Mouse (Mus musculus) intestine, embryonic 14.5 days (tissue): ENCODE measurements around the gene Zbtb7a. TPM values are rescaled to one million over a fixed set of nuclear protein-coding genes. Genes with fewer than 3 reads are reported as not detected.

Experiments used
- ATAC-seq: fragments of 200-750 bp; cut with Nextera tagmentation; replicated peaks from 2 replicates; pipeline ENCODE4 v1.8.0; 2017; ENCODE audit warnings: low read depth, moderate number of reproducible peaks, moderate TSS enrichment, moderate library complexity; ENCODE audit not compliant: low FRiP score, low TSS enrichment
- DNase-seq: peaks from one replicate; pipeline ENCODE4 v3.0.0-alpha.2; 2018; ENCODE audit warnings: low spot score
- H3K27ac ChIP-seq: fragments of 300-500 bp; sonication (generic); 2 replicates; pipeline ENCODE4 v1.5.1; 2014; ENCODE audit warnings: low read depth, mild to moderate bottlenecking, control low read depth
- H3K27me3 ChIP-seq: fragments of 300-500 bp; sonication (generic); replicated peaks from 2 replicates; pipeline ENCODE4 v1.6.1; 2014; ENCODE audit warnings: low read length, control low read depth; ENCODE audit not compliant: control insufficient read depth, insufficient read depth
- H3K36me3 ChIP-seq: fragments of 300-500 bp; sonication (generic); 2 replicates; pipeline ENCODE4 v1.6.1; 2014; ENCODE audit warnings: low read length, control low read depth; ENCODE audit not compliant: control insufficient read depth, insufficient read depth
- H3K4me1 ChIP-seq: fragments of 300-500 bp; sonication (generic); replicated peaks from 2 replicates; pipeline ENCODE4 v1.6.1; 2014; ENCODE audit warnings: low read length, control low read depth, mixed read lengths; ENCODE audit not compliant: control insufficient read depth, insufficient read depth
- H3K4me2 ChIP-seq: fragments of 300-500 bp; sonication (generic); 2 replicates; pipeline ENCODE4 v1.6.1; 2014; ENCODE audit warnings: low read length
- H3K4me3 ChIP-seq: fragments of 300-500 bp; sonication (generic); 2 replicates; pipeline ENCODE4 v1.5.1; 2014; ENCODE audit warnings: low read depth, low read length, control low read depth, mixed read lengths
- H3K9ac ChIP-seq: fragments of 300-500 bp; sonication (generic); 2 replicates; pipeline ENCODE4 v1.6.1; 2014; ENCODE audit warnings: mild to moderate bottlenecking, low read length
- H3K9me3 ChIP-seq: fragments of 300-500 bp; sonication (generic); 2 replicates; pipeline ENCODE4 v1.6.1; 2016; ENCODE audit warnings: low read length, control low read depth; ENCODE audit not compliant: control insufficient read depth
- WGBS: fragments of 180-500 bp; shearing (Covaris S2); extraction: QIAGEN DNeasy Blood & Tissue Kit; methylation state at CpG from one replicate; pipeline ENCODE4 v1.1.7; 2014; 5-methylcytosine and 5-hydroxymethylcytosine counted together
- polyA plus RNA-seq: library from polyadenylated mRNA; unstranded; fragments of >200 nt; fragmentation: Nextera tagmentation; extraction: Ambion mirVana; gene quantifications from 2 replicates; pipeline ENCODE4 v1.2.1, GENCODE M21; 2014

Gene Zbtb7a
- polyA plus RNA-seq, 1 experiment from 2014 or later = 28.7 TPM

- peaks cover 28% of the 10 kb centered on the region for H3K27me3 ChIP-seq
- H3K27ac ChIP-seq = no peak overlapping the region
- H3K4me1 ChIP-seq = peaks cover 13% of the 10 kb centered on the region
- H3K9me3 ChIP-seq = no peaks in the 10 kb centered on the region
- H3K36me3 ChIP-seq = no peaks in the 10 kb centered on the region
- no peak overlapping the region for H3K9ac ChIP-seq
- WGBS = 64% methylated on average over 11 of the region's 11 CpGs
- no peak overlapping the region for H3K4me3 ChIP-seq
- no peak for ATAC-seq
- DNase-seq = no peak
- no peak overlapping the region for H3K4me2 ChIP-seq
These were observed 61.5 kb downstream of the Zbtb7a start for GRCm38 (mm10) chr10:81196470-81197065.

- Histone ChIP-seq H3K27me3 (peaks cover 28% of the 10 kb centered on the region), H3K27ac (no peak overlapping the region), H3K4me1 (peaks cover 6% of the 10 kb centered on the region), H3K4me3 (no peak overlapping the region), H3K9ac (no peak overlapping the region), H3K9me3 (no peaks in the 10 kb centered on the region), H3K36me3 (no peaks in the 10 kb centered on the region), H3K4me2 (no peak overlapping the region)
- WGBS = 43% methylated on average over 6 of the region's 6 CpGs
- DNase-seq (no peak), ATAC-seq (no peak)
These were observed 62.3 kb downstream of the Zbtb7a start for GRCm38 (mm10) chr10:81197305-81197704.

GRCm38 (mm10) chr10:81198230-81198629, 63.2 kb downstream of the Zbtb7a start:
- H3K4me2 ChIP-seq = no peak overlapping the region
- H3K27ac ChIP-seq = no peak overlapping the region
- 3% methylated on average over 9 of the region's 9 CpGs for WGBS
- peaks cover 1% of the 10 kb centered on the region for H3K4me1 ChIP-seq
- no peak overlapping the region for H3K9ac ChIP-seq
- no peak for ATAC-seq
- H3K36me3 ChIP-seq = no peaks in the 10 kb centered on the region
- H3K4me3 ChIP-seq = no peak overlapping the region
- DNase-seq = peak; percentile 90
- H3K27me3 ChIP-seq = peaks cover 28% of the 10 kb centered on the region
- no peaks in the 10 kb centered on the region for H3K9me3 ChIP-seq

DNA sequence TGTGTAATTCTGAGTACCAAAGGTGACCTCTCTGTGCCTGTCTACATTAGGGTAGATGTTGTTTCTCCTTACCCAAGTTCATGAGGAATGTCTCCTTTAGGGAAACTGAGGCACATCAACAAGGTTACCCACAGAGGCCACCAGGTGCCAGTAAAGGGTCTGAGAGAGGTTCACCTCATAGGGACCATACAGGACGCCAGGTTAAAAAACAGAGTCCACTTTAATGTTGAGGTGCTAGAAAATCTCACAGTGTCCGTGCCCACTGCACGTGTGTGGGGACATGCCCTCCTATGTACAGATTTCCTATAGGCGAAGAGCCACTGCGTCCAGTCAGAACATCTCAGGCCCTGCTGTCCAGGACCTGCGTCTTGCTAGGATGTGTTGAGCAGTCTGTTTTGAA, 64.0 kb downstream of the Zbtb7a start:
- no peak overlapping the region for H3K9ac ChIP-seq
- no peaks in the 10 kb centered on the region for H3K36me3 ChIP-seq
- ATAC-seq (no peak), DNase-seq (no peak)
- no peak overlapping the region for H3K27ac ChIP-seq
- no peak overlapping the region for H3K4me2 ChIP-seq
- peaks cover 25% of the 10 kb centered on the region for H3K27me3 ChIP-seq
- no peaks in the 10 kb centered on the region for H3K9me3 ChIP-seq
- H3K4me1 ChIP-seq = no peaks in the 10 kb centered on the region
- H3K4me3 ChIP-seq = no peak overlapping the region
- WGBS = 87% methylated on average over 6 of the region's 6 CpGs

- H3K4me2 ChIP-seq = no peak overlapping the region
- ATAC-seq (no peak), DNase-seq (no peak)
- WGBS = 81% methylated on average over 13 of the region's 13 CpGs
- H3K27me3 ChIP-seq = peaks cover 15% of the 10 kb centered on the region
- H3K27ac ChIP-seq = no peak overlapping the region
- H3K4me3 ChIP-seq = no peak overlapping the region
- no peaks in the 10 kb centered on the region for H3K36me3 ChIP-seq
- no peaks in the 10 kb centered on the region for H3K4me1 ChIP-seq
- no peak overlapping the region for H3K9ac ChIP-seq
- no peaks in the 10 kb centered on the region for H3K9me3 ChIP-seq
These were observed 65.1 kb downstream of the Zbtb7a start for GRCm38 (mm10) chr10:81200141-81200540.

DNA sequence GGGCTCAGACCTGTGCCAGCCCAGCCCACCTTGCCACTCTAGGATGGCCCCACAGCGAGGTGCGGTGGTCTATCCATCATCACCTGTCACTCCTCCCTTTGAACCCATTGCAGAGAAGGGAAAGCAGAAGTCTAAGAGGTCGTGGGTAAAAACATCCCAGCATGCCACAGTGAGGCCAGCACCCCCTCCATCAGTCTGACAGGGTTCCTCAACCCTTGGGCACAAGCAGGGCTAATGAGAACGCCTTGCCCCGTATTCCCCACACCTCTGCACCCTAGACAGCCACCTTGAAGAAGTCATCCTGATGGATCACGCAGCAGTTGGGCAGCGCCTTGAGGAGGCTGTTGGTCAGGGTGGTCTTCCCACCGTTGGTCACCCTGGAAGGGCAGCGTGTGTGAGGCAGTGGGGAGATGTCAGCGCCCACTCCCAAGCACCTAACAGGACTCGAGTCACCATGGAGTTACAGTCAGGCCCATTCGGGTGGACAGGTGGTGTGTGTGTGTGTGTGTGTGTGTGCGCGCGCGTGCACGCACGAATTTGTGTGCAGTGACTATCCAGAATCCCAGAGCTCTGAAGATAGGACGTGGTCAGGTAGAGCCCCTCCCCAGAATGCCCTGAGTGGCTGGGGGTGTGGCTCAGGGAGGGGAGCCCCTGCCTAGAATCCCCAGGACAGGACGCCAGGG, 65.7 kb downstream of the Zbtb7a start:
- Histone ChIP-seq H3K9me3 (no peaks in the 10 kb centered on the region), H3K27ac (no peak overlapping the region), H3K4me3 (no peak overlapping the region), H3K36me3 (no peaks in the 10 kb centered on the region), H3K27me3 (peaks cover 10% of the 10 kb centered on the region), H3K9ac (no peak overlapping the region), H3K4me1 (no peaks in the 10 kb centered on the region), H3K4me2 (no peak overlapping the region)
- no peak for DNase-seq
- 76% methylated on average over 20 of the region's 20 CpGs for WGBS
- ATAC-seq = no peak

DNA sequence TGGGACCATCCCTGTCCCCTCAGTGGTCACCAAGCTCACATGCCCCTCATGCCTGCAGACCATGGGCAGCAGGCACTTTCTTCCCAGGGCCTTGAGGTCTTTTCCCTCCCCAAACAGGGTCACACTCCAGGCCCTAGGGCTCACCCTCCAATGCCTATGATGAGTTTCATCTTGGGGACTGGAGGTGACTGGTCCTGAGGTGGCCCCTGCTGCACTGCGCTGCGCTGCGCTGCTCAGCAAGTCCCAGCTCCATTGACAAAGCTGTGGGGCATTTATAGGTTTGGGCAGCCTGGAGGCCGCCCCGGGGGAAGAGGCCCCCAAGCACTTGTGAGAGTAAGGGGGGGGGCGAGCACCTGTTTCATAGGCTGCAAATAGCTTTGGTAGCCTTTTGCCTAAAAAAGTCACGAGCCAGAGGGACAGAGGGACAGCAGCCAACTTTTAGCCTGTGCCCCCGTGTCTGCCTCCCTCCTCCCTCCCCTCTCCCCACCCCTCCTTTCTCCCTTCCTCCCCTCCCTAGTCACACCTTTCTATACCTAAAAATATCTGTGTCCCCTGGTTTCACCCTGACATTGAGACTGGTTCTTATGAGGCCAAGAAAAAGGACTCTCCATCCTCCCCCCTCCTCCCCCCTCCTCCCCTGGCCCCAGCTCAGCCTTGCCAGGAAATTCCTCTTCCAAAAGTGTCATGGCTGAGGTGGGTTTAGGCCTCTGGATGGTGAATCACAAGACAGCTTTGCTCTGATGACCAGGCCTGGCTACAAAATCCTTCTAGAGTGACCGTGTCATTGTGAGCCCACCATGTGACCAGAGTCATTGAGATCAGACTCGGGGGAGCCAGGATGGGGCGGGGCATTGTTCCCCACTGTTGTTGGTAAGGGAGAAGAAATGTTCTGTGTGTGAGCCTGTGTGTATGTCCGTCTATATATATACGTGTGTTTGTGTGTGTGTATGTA, 67.1 kb downstream of the Zbtb7a start, which contains the start of gene Nmrk2:
Gene Nmrk2 (minus strand): TSS at position 245 of the 952 bp plus-strand sequence.
- no peak within 1 kb of the TSS for H3K4me2 ChIP-seq
- no peak within 1 kb of the TSS for H3K27ac ChIP-seq
- H3K27me3 ChIP-seq = peaks cover 1% of the 10 kb centered on the region; the same call in 1 of the 2 replicates
- H3K9ac ChIP-seq = no peak within 1 kb of the TSS
- no peak for DNase-seq
- H3K9me3 ChIP-seq = no peaks in the 10 kb centered on the region
- H3K4me3 ChIP-seq = no peak within 1 kb of the TSS
- H3K4me1 ChIP-seq = no peaks in the 10 kb centered on the region
- 68% methylated on average over 13 of the region's 13 CpGs for WGBS
- H3K36me3 ChIP-seq = no peaks in the 10 kb centered on the region
- ATAC-seq = no peak
